Mouse (Mus musculus) midbrain, postnatal 0 days (tissue): Measurements from ENCODE around the gene Gstm3. TPM values are rescaled to one million over a fixed set of nuclear protein-coding genes. Genes with fewer than 3 reads are reported as not detected.
"Not testable (repeated sequence)": the region's sequence is repeated elsewhere in the genome, so short reads cannot be mapped to it uniquely, and the experiment has no call there.

ENCODE experiments used
- ATAC-seq: fragments of 200-750 bp; cut with Nextera tagmentation; 2 replicates; pipeline ENCODE4 v1.8.0; 2017; ENCODE audit warnings: moderate number of reproducible peaks, mild to moderate bottlenecking, moderate TSS enrichment, moderate library complexity; ENCODE audit not compliant: low FRiP score
- DNase-seq: peaks from one replicate; pipeline ENCODE4 v3.0.0-alpha.2; 2015; ENCODE audit warnings: low spot score
- H3K27ac ChIP-seq: fragments of 300-500 bp; sonication (generic); 2 replicates; pipeline ENCODE4 v1.5.1; 2014; ENCODE audit warnings: low read depth, mild to moderate bottlenecking, low read length, mixed read lengths
- H3K27me3 ChIP-seq: fragments of 300-500 bp; sonication (generic); 2 replicates; pipeline ENCODE4 v1.6.1; 2014; ENCODE audit warnings: low read length, control low read depth, mixed read lengths; ENCODE audit not compliant: insufficient read depth
- H3K36me3 ChIP-seq: fragments of 300-500 bp; sonication (generic); 2 replicates; pipeline ENCODE4 v1.6.1; 2014; ENCODE audit warnings: low read length, control low read depth, mixed read lengths; ENCODE audit not compliant: insufficient read depth
- H3K4me1 ChIP-seq: fragments of 300-500 bp; sonication (generic); 2 replicates; pipeline ENCODE4 v1.6.1; 2014; ENCODE audit warnings: mild to moderate bottlenecking, control low read depth, antibody characterized with exemption, low read length, mixed read lengths; ENCODE audit not compliant: insufficient read depth
- H3K4me2 ChIP-seq: fragments of 300-500 bp; sonication (generic); 2 replicates; pipeline ENCODE4 v1.6.1; 2014; ENCODE audit warnings: low read depth, mild to moderate bottlenecking, low read length, mixed read lengths; ENCODE audit not compliant: poor library complexity, severe bottlenecking
- H3K4me3 ChIP-seq: fragments of 300-500 bp; sonication (generic); 2 replicates; pipeline ENCODE4 v1.5.1; 2014; ENCODE audit warnings: low read depth, mild to moderate bottlenecking, low read length, moderate library complexity
- H3K9ac ChIP-seq: fragments of 300-500 bp; sonication (generic); replicated peaks from 2 replicates; pipeline ENCODE4 v1.6.1; 2014; ENCODE audit warnings: mild to moderate bottlenecking, low read length, moderate library complexity, mixed read lengths; ENCODE audit not compliant: poor library complexity, severe bottlenecking
- H3K9me3 ChIP-seq: fragments of 300-500 bp; sonication (generic); 2 replicates; pipeline ENCODE4 v1.6.1; 2016; ENCODE audit warnings: low read length, control low read depth
- CTCF ChIP-seq: IDR thresholded peaks from 2 replicates; pipeline ENCODE4 v1.5.1; 2016; ENCODE audit warnings: antibody characterized with exemption, mild to moderate bottlenecking
- WGBS: fragments of 180-500 bp; shearing (Covaris S2); extraction: QIAGEN DNeasy Blood & Tissue Kit; methylation state at CpG from one replicate; pipeline ENCODE4 v1.1.7; 2014; 5-methylcytosine and 5-hydroxymethylcytosine counted together
- polyA plus RNA-seq: library from polyadenylated mRNA; unstranded; fragments of >200 nt; fragmentation: Nextera tagmentation; extraction: Ambion mirVana; gene quantifications from 2 replicates; pipeline ENCODE4 v1.2.1, GENCODE M21; 2015
- total RNA-seq: library from RNA; depleted of rRNA; stranded (reverse); fragments of >200 nt; gene quantifications from 2 replicates; pipeline ENCODE4 v1.2.3, GENCODE M21; 2014

Gstm3 gene
- total and polyA plus RNA-seq, 2 experiments from 2014 or later: not detected

- Histone ChIP-seq H3K27me3 (no peaks in the 10 kb centered on the region), H3K4me2 (no peak overlapping the region), H3K27ac (no peak overlapping the region), H3K4me3 (no peak overlapping the region), H3K4me1 (no peaks in the 10 kb centered on the region), H3K36me3 (no peaks in the 10 kb centered on the region), H3K9ac (no peak overlapping the region), H3K9me3 (no peaks in the 10 kb centered on the region)
- no peak for TF ChIP-seq CTCF
- no peak; the same call in 1 of the 2 replicates for ATAC-seq
- 90% methylated on average over 3 of the region's 3 CpGs for WGBS
- no peak for DNase-seq
These were observed 29.5 kb upstream of the Gstm3 start for GRCm38 (mm10) chr3:107998591-107998990.

- H3K9ac ChIP-seq: no peak overlapping the region
- no peak for DNase-seq
- no peaks in the 10 kb centered on the region for H3K27me3 ChIP-seq
- no peak overlapping the region for H3K4me3 ChIP-seq
- H3K27ac ChIP-seq: no peak overlapping the region
- 87% methylated on average over 4 of the region's 4 CpGs for WGBS
- H3K36me3 ChIP-seq: no peaks in the 10 kb centered on the region
- H3K4me2 ChIP-seq: no peak overlapping the region
- TF ChIP-seq CTCF: no peak
- H3K4me1 ChIP-seq: no peaks in the 10 kb centered on the region
- ATAC-seq: no peak
- H3K9me3 ChIP-seq: no peaks in the 10 kb centered on the region
These were observed 27.5 kb upstream of the Gstm3 start for GRCm38 (mm10) chr3:107996576-107996975.

GRCm38 (mm10) chr3:107995974-107996373 lies 26.9 kb upstream of the Gstm3 start:
- not testable (repeated sequence) for H3K27me3 ChIP-seq, H3K4me3 ChIP-seq, H3K27ac ChIP-seq, H3K4me1 ChIP-seq, DNase-seq, ATAC-seq, H3K4me2 ChIP-seq, H3K9ac ChIP-seq, H3K9me3 ChIP-seq, H3K36me3 ChIP-seq
- 73% methylated on average over 2 of the region's 2 CpGs for WGBS

- Histone ChIP-seq H3K4me1 (no peaks in the 10 kb centered on the region), H3K9me3 (no peaks in the 10 kb centered on the region), H3K9ac (no peak within 1 kb of the TSS), H3K4me3 (no peak within 1 kb of the TSS), H3K36me3 (no peaks in the 10 kb centered on the region), H3K4me2 (no peak within 1 kb of the TSS), H3K27me3 (no peaks in the 10 kb centered on the region), H3K27ac (no peak within 1 kb of the TSS)
- TF ChIP-seq CTCF: no peak
- DNase-seq: no peak
- no peak for ATAC-seq
- WGBS: 69% methylated on average over 8 of the region's 8 CpGs
These were observed 17.0 kb upstream of the Gstm3 start, which contains the start of gene Gstm2 for GRCm38 (mm10) chr3:107986041-107986562. Gstm2 (minus strand) TSS chr3:107986453.

GRCm38 (mm10) chr3:107985141-107985540 lies 16.1 kb upstream of the Gstm3 start:
- not testable (repeated sequence) for H3K4me2 ChIP-seq, H3K9ac ChIP-seq, DNase-seq, H3K27me3 ChIP-seq, ATAC-seq, H3K36me3 ChIP-seq, H3K4me1 ChIP-seq, H3K9me3 ChIP-seq, H3K4me3 ChIP-seq, H3K27ac ChIP-seq
- 98% methylated on average over 2 of the region's 2 CpGs for WGBS

- H3K9me3 ChIP-seq: no peaks in the 10 kb centered on the region
- no peak overlapping the region for H3K27ac ChIP-seq
- H3K27me3 ChIP-seq: no peaks in the 10 kb centered on the region
- 83% methylated on average over 5 of the region's 5 CpGs for WGBS
- H3K4me2 ChIP-seq: no peak overlapping the region
- no peaks in the 10 kb centered on the region for H3K36me3 ChIP-seq
- no peaks in the 10 kb centered on the region for H3K4me1 ChIP-seq
- H3K4me3 ChIP-seq: no peak overlapping the region
- ATAC-seq: no peak
- TF ChIP-seq CTCF: no peak
- no peak overlapping the region for H3K9ac ChIP-seq
- no peak for DNase-seq
These were observed 15.4 kb upstream of the Gstm3 start for GRCm38 (mm10) chr3:107984471-107984870.
